Mouse (Mus musculus): Measurements from ENCODE around the gene Atp6ap1l. TPM values are rescaled to one million over a fixed set of nuclear protein-coding genes. Genes with fewer than 3 reads are reported as not detected.
"Not testable (repeated sequence)": the region's sequence is repeated elsewhere in the genome, so short reads cannot be mapped to it uniquely, and the experiment has no call there.

Gene Atp6ap1l
- polyA plus RNA-seq, 1 experiment from 2014 or later = not detected

DNA sequence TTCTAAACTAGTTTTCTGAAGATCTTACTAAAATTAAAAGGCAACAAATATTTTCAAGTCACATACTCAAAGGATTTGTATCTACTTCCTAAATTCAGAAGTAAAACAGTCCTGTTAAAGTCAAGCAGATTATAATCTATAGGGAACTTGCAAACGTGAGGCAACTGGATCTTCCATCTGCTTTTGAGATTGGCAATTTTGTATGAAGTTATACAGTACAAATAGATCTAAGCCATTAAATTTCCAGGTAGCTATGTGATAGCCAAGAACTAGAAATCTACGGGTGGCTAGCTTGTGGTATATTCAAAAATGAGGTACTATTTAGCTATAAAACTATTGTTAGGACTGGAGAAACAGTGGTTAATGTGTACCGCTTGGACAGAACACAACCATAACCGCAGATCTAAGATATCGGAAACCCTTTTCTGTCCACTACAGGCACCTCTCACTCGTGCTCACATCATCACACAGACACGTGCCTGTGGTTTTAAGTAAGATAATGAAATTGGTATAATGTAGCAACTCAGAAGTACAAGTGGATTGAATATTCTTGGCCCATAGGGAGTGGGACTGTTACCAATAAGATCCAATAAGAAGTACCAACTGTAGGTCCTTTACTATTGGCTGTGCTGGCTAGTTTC is 21.1 kb upstream of the Atp6ap1l start:
- ATAC-seq (ENCODE audit: insufficient number of reproducible peaks, insufficient read depth, low FRiP score, low read depth) = no peak
- Histone ChIP-seq H3K9me3 (ENCODE audit: control insufficient read depth, low read depth, low read length) (no peaks in the 10 kb centered on the region), H3K27ac (ENCODE audit: low read length) (no peak overlapping the region), H3K27me3 (ENCODE audit: control insufficient read depth, insufficient read depth, low read length) (no peaks in the 10 kb centered on the region), H3K36me3 (ENCODE audit: control insufficient read depth, insufficient read depth, low read length) (peaks cover 29% of the 10 kb centered on the region), H3K4me3 (ENCODE audit: low read depth, low read length) (no peak overlapping the region), H3K4me2 (replicated peaks; ENCODE audit: low read depth, low read length) (no peak overlapping the region), H3K9ac (replicated peaks; ENCODE audit: low read depth, low read length) (no peak overlapping the region), H3K4me1 (ENCODE audit: control insufficient read depth, insufficient read depth, low read length) (no peaks in the 10 kb centered on the region)
- WGBS = 79% methylated on average over 7 of the region's 7 CpGs

DNA sequence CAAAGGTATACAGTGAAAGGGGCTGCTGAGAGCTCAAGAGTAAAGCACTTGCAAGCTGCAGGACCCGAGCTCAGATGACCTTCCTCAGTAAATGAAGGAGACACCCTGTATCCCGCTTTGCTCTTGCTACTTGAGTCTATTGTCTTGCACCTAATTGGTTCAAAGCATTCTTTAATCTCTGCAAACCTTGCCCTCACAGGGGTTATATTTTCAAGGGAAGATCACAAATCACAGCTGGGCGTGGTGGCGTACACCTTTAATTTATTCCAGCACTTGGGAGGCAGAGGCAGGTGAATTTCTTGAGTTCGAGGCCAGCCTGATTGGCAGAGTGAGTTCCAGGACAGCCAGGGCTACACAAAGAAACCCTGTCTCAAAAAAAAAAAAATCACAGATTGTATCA is 20.0 kb upstream of the Atp6ap1l start:
- H3K9ac ChIP-seq (replicated peaks; ENCODE audit: low read depth, low read length) = no peak overlapping the region
- WGBS = 89% methylated on average over 5 of the region's 5 CpGs
- H3K36me3 ChIP-seq (ENCODE audit: control insufficient read depth, insufficient read depth, low read length) = peaks cover 29% of the 10 kb centered on the region
- H3K9me3 ChIP-seq (ENCODE audit: control insufficient read depth, low read depth, low read length) = no peaks in the 10 kb centered on the region
- H3K4me3 ChIP-seq (ENCODE audit: low read depth, low read length) = no peak overlapping the region
- H3K27me3 ChIP-seq (ENCODE audit: control insufficient read depth, insufficient read depth, low read length) = no peaks in the 10 kb centered on the region
- H3K4me2 ChIP-seq (replicated peaks; ENCODE audit: low read depth, low read length) = no peak overlapping the region
- ATAC-seq (ENCODE audit: insufficient number of reproducible peaks, insufficient read depth, low FRiP score, low read depth) = no peak
- no peak overlapping the region for H3K27ac ChIP-seq (ENCODE audit: low read length)
- no peaks in the 10 kb centered on the region for H3K4me1 ChIP-seq (ENCODE audit: control insufficient read depth, insufficient read depth, low read length)

DNA sequence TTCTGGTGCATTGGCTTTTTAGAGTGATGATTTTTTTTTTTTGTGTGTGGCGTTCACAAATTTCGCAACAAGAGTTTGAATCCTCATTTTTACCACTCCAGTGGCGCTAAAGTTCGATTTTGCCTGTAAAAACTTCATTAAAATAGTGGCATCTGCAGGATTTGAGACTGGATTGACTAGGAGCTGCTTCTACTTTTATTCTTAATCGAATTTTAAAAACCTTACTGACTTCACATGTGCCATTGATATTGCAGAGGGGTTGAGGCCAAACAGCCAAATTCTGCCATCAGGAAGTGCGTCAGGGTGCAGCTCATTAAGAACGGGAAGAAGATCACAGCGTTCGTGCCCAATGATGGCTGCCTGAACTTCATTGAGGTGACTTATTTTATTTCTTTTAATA is 18.9 kb upstream of the Atp6ap1l start:
- no peak for ATAC-seq (ENCODE audit: insufficient number of reproducible peaks, insufficient read depth, low FRiP score, low read depth)
- Histone ChIP-seq H3K4me2 (replicated peaks; ENCODE audit: low read depth, low read length) (peak overlapping the region; percentile 78), H3K27ac (ENCODE audit: low read length) (peak overlapping the region; percentile 55; the same call in 1 of the 2 replicates), H3K4me1 (ENCODE audit: control insufficient read depth, insufficient read depth, low read length) (no peaks in the 10 kb centered on the region), H3K9me3 (ENCODE audit: control insufficient read depth, low read depth, low read length) (no peaks in the 10 kb centered on the region), H3K27me3 (ENCODE audit: control insufficient read depth, insufficient read depth, low read length) (no peaks in the 10 kb centered on the region), H3K36me3 (ENCODE audit: control insufficient read depth, insufficient read depth, low read length) (peaks cover 29% of the 10 kb centered on the region), H3K4me3 (ENCODE audit: low read depth, low read length) (peak overlapping the region; percentile 62), H3K9ac (replicated peaks; ENCODE audit: low read depth, low read length) (peak overlapping the region; percentile 83)
- 48% methylated on average over 9 of the region's 9 CpGs for WGBS

DNA sequence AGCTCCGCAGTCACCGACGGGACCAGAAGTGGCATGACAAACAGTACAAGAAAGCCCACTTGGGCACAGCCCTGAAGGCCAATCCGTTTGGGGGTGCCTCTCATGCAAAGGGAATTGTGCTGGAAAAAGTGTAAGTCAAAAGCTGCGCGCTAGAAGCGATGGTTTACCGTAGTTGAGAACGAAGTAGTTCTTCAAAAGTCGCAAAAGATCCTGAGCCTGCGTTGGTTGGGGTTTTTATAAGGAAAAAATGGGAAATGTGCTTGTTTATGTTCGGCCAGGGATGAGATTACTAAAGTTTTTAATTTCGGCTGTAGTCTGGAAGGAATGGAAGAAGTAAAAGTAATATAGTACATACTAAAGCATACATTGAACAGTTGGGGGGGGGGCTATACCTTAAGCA is 18.5 kb upstream of the Atp6ap1l start:
- peaks cover 27% of the 10 kb centered on the region for H3K36me3 ChIP-seq (ENCODE audit: control insufficient read depth, insufficient read depth, low read length)
- not testable (repeated sequence) for H3K27me3 ChIP-seq (ENCODE audit: control insufficient read depth, insufficient read depth, low read length); H3K4me1 ChIP-seq (ENCODE audit: control insufficient read depth, insufficient read depth, low read length); H3K9me3 ChIP-seq (ENCODE audit: control insufficient read depth, low read depth, low read length); ATAC-seq (ENCODE audit: insufficient number of reproducible peaks, insufficient read depth, low FRiP score, low read depth)
- peak overlapping the region; percentile 78 for H3K4me2 ChIP-seq (replicated peaks; ENCODE audit: low read depth, low read length)
- H3K9ac ChIP-seq (replicated peaks; ENCODE audit: low read depth, low read length) = peak overlapping the region; percentile 83
- H3K4me3 ChIP-seq (ENCODE audit: low read depth, low read length) = peak overlapping the region; percentile 62
- peak overlapping the region; percentile 55; the same call in 1 of the 2 replicates for H3K27ac ChIP-seq (ENCODE audit: low read length)
- under 1% methylated on average over 13 of the region's 13 CpGs for WGBS

DNA sequence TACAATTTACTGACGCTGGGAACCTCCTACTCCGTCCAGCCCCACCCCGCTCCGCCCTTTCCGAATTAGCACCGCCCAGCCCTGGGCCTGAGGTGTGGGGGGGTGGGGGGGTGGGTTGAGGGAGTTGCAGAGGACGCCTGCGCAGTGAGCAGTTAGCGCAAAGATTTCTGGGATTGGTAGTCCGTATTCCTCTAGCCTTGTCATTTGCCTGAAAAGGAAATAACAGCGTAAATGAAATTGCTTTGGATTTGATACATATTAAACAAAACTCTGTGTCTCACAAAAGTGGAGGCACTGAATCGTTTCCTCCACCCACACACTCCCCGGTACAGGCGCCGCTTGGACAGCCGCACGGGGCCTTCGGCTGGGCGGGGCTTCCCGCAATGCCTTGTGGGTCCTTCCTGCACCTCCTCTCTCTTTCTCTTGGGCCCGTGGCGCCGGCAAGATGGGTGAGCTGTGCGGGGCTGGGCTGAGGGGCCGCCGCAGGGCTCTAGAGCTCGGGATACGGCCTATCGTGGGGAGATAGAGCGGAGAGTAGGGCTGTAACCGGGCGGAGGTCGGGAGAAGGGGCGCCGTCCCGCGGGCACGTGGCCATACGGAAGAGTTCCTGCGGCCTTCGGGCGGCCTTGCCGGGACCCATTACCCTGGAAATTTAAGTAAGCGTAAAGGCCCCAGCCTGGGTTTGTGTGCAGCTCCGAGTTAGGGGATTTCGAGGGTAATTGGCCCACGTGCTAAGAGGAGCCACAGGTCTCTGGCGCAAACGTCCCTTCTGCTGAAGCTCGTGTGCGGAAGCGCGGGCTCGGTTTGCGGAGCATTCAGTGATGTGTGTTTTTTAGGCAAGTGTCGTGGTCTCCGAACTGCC is 17.8 kb upstream of the Atp6ap1l start, which contains the start of gene Rps23:
TSS of gene Rps23 (plus strand) at position 208 of the 862 bp plus-strand sequence.
- peaks cover 25% of the 10 kb centered on the region for H3K36me3 ChIP-seq (ENCODE audit: control insufficient read depth, insufficient read depth, low read length)
- WGBS = under 1% methylated on average over 57 of the region's 57 CpGs
- H3K27ac ChIP-seq (ENCODE audit: low read length) = peak within 1 kb of the TSS; percentile 55; the same call in 1 of the 2 replicates
- peak within 1 kb of the TSS; percentile 78 for H3K4me2 ChIP-seq (replicated peaks; ENCODE audit: low read depth, low read length)
- H3K27me3 ChIP-seq (ENCODE audit: control insufficient read depth, insufficient read depth, low read length) = no peaks in the 10 kb centered on the region
- peak; percentile 97 for ATAC-seq (ENCODE audit: insufficient number of reproducible peaks, insufficient read depth, low FRiP score, low read depth)
- H3K9me3 ChIP-seq (ENCODE audit: control insufficient read depth, low read depth, low read length) = no peaks in the 10 kb centered on the region
- H3K9ac ChIP-seq (replicated peaks; ENCODE audit: low read depth, low read length) = peak within 1 kb of the TSS; percentile 83
- H3K4me3 ChIP-seq (ENCODE audit: low read depth, low read length) = peak within 1 kb of the TSS; percentile 62
- no peaks in the 10 kb centered on the region for H3K4me1 ChIP-seq (ENCODE audit: control insufficient read depth, insufficient read depth, low read length)

DNA sequence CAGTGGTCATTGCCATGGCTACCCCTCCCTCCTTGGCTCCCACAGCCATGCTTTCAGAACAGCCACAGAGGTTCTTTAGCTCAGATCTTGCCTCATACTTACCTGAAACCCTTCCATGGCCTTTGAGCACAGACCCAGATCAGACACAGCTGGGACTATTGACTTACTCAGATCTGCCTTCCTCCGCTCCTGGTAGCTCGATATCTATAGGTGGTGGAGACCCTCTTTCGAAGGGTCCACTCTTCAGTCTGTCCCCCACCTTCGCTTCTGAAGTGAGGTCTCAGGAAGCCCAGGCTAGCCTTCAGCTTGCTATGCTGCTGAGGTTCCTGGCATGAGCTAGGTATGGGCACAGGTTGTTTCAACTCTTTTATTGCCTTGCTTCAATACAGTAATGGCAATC is 9.6 kb upstream of the Atp6ap1l start:
- no peak for ATAC-seq (ENCODE audit: insufficient number of reproducible peaks, insufficient read depth, low FRiP score, low read depth)
- H3K4me1 ChIP-seq (ENCODE audit: control insufficient read depth, insufficient read depth, low read length) = no peaks in the 10 kb centered on the region
- 89% methylated on average over 4 of the region's 4 CpGs for WGBS
- no peaks in the 10 kb centered on the region for H3K27me3 ChIP-seq (ENCODE audit: control insufficient read depth, insufficient read depth, low read length)
- H3K4me3 ChIP-seq (ENCODE audit: low read depth, low read length) = no peak overlapping the region
- no peak overlapping the region for H3K4me2 ChIP-seq (replicated peaks; ENCODE audit: low read depth, low read length)
- no peak overlapping the region for H3K9ac ChIP-seq (replicated peaks; ENCODE audit: low read depth, low read length)
- H3K36me3 ChIP-seq (ENCODE audit: control insufficient read depth, insufficient read depth, low read length) = no peaks in the 10 kb centered on the region
- no peaks in the 10 kb centered on the region for H3K9me3 ChIP-seq (ENCODE audit: control insufficient read depth, low read depth, low read length)
- H3K27ac ChIP-seq (ENCODE audit: low read length) = no peak overlapping the region

DNA sequence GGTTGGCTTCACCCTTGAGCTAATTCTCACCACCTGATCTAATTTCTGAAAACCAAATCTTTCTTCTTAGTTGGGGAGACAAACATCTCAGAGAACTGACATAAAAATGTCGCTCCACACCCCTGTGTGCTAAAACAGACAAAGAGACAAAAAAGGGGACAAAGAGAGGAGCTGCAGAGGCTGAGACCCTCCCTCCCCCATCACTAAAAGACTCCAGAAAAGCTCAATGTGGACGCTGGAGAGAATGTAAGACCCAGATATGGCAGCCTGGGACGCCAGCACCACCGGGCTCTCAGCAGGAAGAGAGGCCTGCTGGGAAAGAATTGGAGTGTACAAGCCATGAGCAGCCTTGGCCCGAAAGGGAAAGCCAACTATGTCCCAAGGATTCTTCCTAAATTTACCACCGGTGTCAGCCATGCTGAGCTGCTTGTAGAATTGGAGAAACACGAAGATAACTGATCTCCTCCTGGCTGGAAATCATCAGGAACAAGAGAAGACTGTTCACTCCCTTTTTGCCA is 8.6 kb upstream of the Atp6ap1l start:
- H3K27ac ChIP-seq (ENCODE audit: low read length) = no peak overlapping the region
- H3K9me3 ChIP-seq (ENCODE audit: control insufficient read depth, low read depth, low read length) = no peaks in the 10 kb centered on the region
- H3K4me3 ChIP-seq (ENCODE audit: low read depth, low read length) = no peak overlapping the region
- H3K9ac ChIP-seq (replicated peaks; ENCODE audit: low read depth, low read length) = no peak overlapping the region
- no peak overlapping the region for H3K4me2 ChIP-seq (replicated peaks; ENCODE audit: low read depth, low read length)
- H3K36me3 ChIP-seq (ENCODE audit: control insufficient read depth, insufficient read depth, low read length) = no peaks in the 10 kb centered on the region
- no peak for ATAC-seq (ENCODE audit: insufficient number of reproducible peaks, insufficient read depth, low FRiP score, low read depth)
- no peaks in the 10 kb centered on the region for H3K27me3 ChIP-seq (ENCODE audit: control insufficient read depth, insufficient read depth, low read length)
- WGBS = 59% methylated on average over 7 of the region's 7 CpGs
- H3K4me1 ChIP-seq (ENCODE audit: control insufficient read depth, insufficient read depth, low read length) = no peaks in the 10 kb centered on the region

DNA sequence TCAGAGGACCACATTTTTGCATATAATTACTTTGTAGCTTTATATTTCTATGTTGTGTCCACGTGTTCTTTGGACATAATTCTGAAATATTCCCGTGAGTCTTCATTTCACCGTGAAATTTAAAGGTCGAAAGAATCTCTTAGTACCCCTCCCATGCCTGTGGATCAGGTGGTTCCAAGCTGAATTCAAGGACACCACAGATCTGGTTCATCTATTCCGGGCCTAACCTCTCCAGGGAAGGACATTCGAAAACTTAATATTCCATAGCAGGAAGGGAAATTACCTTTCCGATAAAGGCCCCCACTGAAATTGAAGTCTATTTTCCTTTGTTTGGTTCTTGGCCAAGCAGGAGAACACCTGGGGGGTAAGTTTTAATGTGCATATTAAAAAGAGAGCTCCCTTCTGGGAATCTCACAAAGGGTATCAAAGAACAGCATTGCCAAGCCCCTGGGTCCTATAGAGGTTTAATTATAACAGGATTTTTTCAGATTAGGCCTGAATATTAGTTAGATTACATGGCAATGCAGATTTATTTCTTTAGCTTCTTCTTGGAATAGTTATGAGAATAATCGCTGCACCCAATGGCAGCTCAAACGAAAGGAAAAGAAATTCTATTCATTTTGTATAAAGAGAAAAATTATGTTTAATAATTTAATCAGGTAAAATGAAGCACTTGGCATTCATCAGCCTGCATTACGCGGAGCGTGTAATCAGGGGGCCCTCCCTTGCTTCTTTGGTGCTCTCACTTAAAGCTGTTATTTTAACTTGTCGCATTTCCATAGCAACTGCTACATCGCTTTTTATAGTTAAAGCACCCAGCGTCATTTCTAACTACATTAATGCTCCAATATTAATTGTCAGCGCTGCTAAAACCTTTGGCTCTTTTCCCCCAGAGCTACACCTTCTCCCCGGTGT is 7.9 kb upstream of the Atp6ap1l start:
- 82% methylated on average over 17 of the region's 17 CpGs for WGBS

More for the DNA sequence above, 7.9 kb upstream of the Atp6ap1l start:
- H3K4me1 ChIP-seq (ENCODE audit: control insufficient read depth, insufficient read depth, low read length) = no peaks in the 10 kb centered on the region
- no peak overlapping the region for H3K27ac ChIP-seq (ENCODE audit: low read length)
- H3K4me3 ChIP-seq (ENCODE audit: low read depth, low read length) = no peak overlapping the region
- no peak for ATAC-seq (ENCODE audit: insufficient number of reproducible peaks, insufficient read depth, low FRiP score, low read depth)
- no peaks in the 10 kb centered on the region for H3K27me3 ChIP-seq (ENCODE audit: control insufficient read depth, insufficient read depth, low read length)
- no peak overlapping the region for H3K4me2 ChIP-seq (replicated peaks; ENCODE audit: low read depth, low read length)
- H3K9ac ChIP-seq (replicated peaks; ENCODE audit: low read depth, low read length) = no peak overlapping the region
- H3K36me3 ChIP-seq (ENCODE audit: control insufficient read depth, insufficient read depth, low read length) = no peaks in the 10 kb centered on the region
- no peaks in the 10 kb centered on the region for H3K9me3 ChIP-seq (ENCODE audit: control insufficient read depth, low read depth, low read length)
